ENCODE assay signal across 8 mouse cellular contexts in genomic region chr11:55033040-55033660, GRCm38 (mm10). TPM values are rescaled to one million over a fixed set of nuclear protein-coding genes. Genes with fewer than 3 reads are reported as not detected.
DNase-seq lines count a peak whose midpoint lies in the region; ATAC-seq and TF ChIP-seq lines count a peak whose summit lies in the region.

Gene Anxa6, minus strand, starts transcription at chr11:55033445.

- no peaks in the 10 kb centered on the region for H3K9me3 ChIP-seq in ES-E14 (ENCODE audit: control insufficient read depth, insufficient read depth, low read depth, low read length)
- no peaks in the 10 kb centered on the region for H3K9me3 ChIP-seq in forebrain, embryonic 13.5 days (replicated peaks)
- H3K9me3 ChIP-seq in lung, embryonic 15.5 days = no peaks in the 10 kb centered on the region

- peak; percentile 63 for DNase-seq in ES-E14 (ENCODE audit: low read depth, low spot score)
- peak; percentile 90 to 91 for DNase-seq in heart, postnatal 10 days
- no peak for DNase-seq in large intestine, adult 2 months (ENCODE audit: low read depth, low spot score)
- DNase-seq in thymus, adult 18-20 months = peak; percentile 73 to 77

- H3K27me3 ChIP-seq in forebrain, embryonic 13.5 days = peaks cover 17% of the 10 kb centered on the region
- no peaks in the 10 kb centered on the region for H3K27me3 ChIP-seq in lung, embryonic 15.5 days

- intact Hi-C loops in heart, postnatal 10 days (cut with DNase I) = loop anchor here (5.0 kb wide), 1 partner anchor 156 kb away; no protein-coding TSS in a partner anchor

- H3K36me3 ChIP-seq in ES-E14 (ENCODE audit: control insufficient read depth, insufficient read depth, low read length, poor library complexity, severe bottlenecking) = no peaks in the 10 kb centered on the region
- no peaks in the 10 kb centered on the region for H3K36me3 ChIP-seq in forebrain, embryonic 13.5 days (ENCODE audit: poor library complexity, severe bottlenecking)
- H3K36me3 ChIP-seq in lung, embryonic 15.5 days = no peaks in the 10 kb centered on the region

- TF ChIP-seq CTCF in olfactory bulb, adult 2 months (IDR thresholded peaks at IDR 0.05; ENCODE audit: insufficient read depth, low read depth, low read length) = no peak

- H3K27ac ChIP-seq in ES-E14 (ENCODE audit: insufficient read depth, low read depth, low read length, poor library complexity, severe bottlenecking) = peak within 1 kb of the TSS; percentile 44
- no peak within 1 kb of the TSS for H3K27ac ChIP-seq in forebrain, embryonic 13.5 days
- peak within 1 kb of the TSS; percentile 98 for H3K27ac ChIP-seq in lung, embryonic 15.5 days
- H3K27ac ChIP-seq in olfactory bulb, adult 2 months (ENCODE audit: insufficient read depth, low read depth, low read length) = no peak within 1 kb of the TSS

- peak within 1 kb of the TSS; percentile 41 for H3K9ac ChIP-seq in ES-E14 (ENCODE audit: insufficient read depth, low read depth, low read length, poor library complexity, severe bottlenecking)
- peak within 1 kb of the TSS; percentile 64 for H3K9ac ChIP-seq in forebrain, embryonic 13.5 days
- peak within 1 kb of the TSS; percentile 60 for H3K9ac ChIP-seq in lung, embryonic 15.5 days

- H3K4me2 ChIP-seq in forebrain, embryonic 13.5 days = peak within 1 kb of the TSS; percentile 88
- H3K4me2 ChIP-seq in lung, embryonic 15.5 days = peak within 1 kb of the TSS; percentile 83

- WGBS in forebrain, embryonic 13.5 days = under 1% methylated on average over 41 of the region's 41 CpGs
- under 1% methylated on average over 41 of the region's 41 CpGs for WGBS in large intestine, adult 2 months
- under 1% methylated on average over 41 of the region's 41 CpGs for WGBS in lung, embryonic 15.5 days
- under 1% methylated on average over 41 of the region's 41 CpGs for WGBS in olfactory bulb, adult 2 months

- H3K4me1 ChIP-seq in ES-E14 (ENCODE audit: control insufficient read depth in 2 of 2, insufficient read depth in 2 of 2, low read length in 2 of 2, poor library complexity in 1 of 2) = peaks cover 4 to 20% of the 10 kb centered on the region in 2 experiments
- H3K4me1 ChIP-seq in forebrain, embryonic 13.5 days = peaks cover 25% of the 10 kb centered on the region
- peaks cover 39% of the 10 kb centered on the region for H3K4me1 ChIP-seq in lung, embryonic 15.5 days
- peaks cover 21% of the 10 kb centered on the region for H3K4me1 ChIP-seq in olfactory bulb, adult 2 months (ENCODE audit: control insufficient read depth, insufficient read depth, low read length)

- ATAC-seq in cerebellum, adult (ENCODE audit: insufficient number of reproducible peaks, low FRiP score, low TSS enrichment) = peak; percentile 89
- ATAC-seq in forebrain, embryonic 13.5 days = peak; percentile 94
- peak; percentile 90 for ATAC-seq in lung, embryonic 15.5 days (ENCODE audit: borderline replicate concordance, extremely low read depth, low FRiP score, low TSS enrichment)

- TF ChIP-seq POLR2A in olfactory bulb, adult 2 months (IDR thresholded peaks at IDR 0.05; ENCODE audit: insufficient read depth, low read depth, low read length) = peak; percentile 63; the same call in 1 of the 2 replicates

- H3K4me3 ChIP-seq in ES-E14 (ENCODE audit: insufficient read depth in 1 of 2, low read depth in 1 of 2, low read length in 2 of 2, poor library complexity in 1 of 2, severe bottlenecking in 1 of 2) = peak within 1 kb of the TSS; percentile 79 to 97
- H3K4me3 ChIP-seq in forebrain, embryonic 13.5 days = peak within 1 kb of the TSS; percentile 49
- peak within 1 kb of the TSS; percentile 73 for H3K4me3 ChIP-seq in lung, embryonic 15.5 days
- H3K4me3 ChIP-seq in olfactory bulb, adult 2 months (ENCODE audit: insufficient read depth, low read depth, low read length) = peak within 1 kb of the TSS; percentile 57

- in situ Hi-C loops in ES-E14 (cut with MboI; ENCODE audit: low sequenced_read_pairs in 2 of 2, unreplicated experiment in 2 of 2) = no loop called here

TF ChIP-seq in ES-E14, 5 proteins besides CTCF, POLR2A, EP300 and RAD21:
- TF ChIP-seq ZNF384 (IDR thresholded peaks at IDR 0.05; ENCODE audit: low read depth, low read length) = no peak
- TF ChIP-seq ZC3H11A (IDR thresholded peaks at IDR 0.05; ENCODE audit: borderline replicate concordance, low read depth, low read length) = no peak
- no peak for TF ChIP-seq MAFK (IDR thresholded peaks at IDR 0.05; ENCODE audit: insufficient read depth, low read depth, low read length)
- no peak for TF ChIP-seq CHD2 (IDR thresholded peaks at IDR 0.05; ENCODE audit: low read depth, low read length)
- TF ChIP-seq HCFC1 (IDR thresholded peaks at IDR 0.05; ENCODE audit: borderline replicate concordance, insufficient read depth, low read length) = no peak

RNA-seq across cellular contexts. Expression of gene Anxa6, which starts in this region (rescaled TPM):
- total RNA-seq in ES-E14 (2012; rRNA removed) = 121 and 125 TPM in 2 replicates
- 28.2 and 29.6 TPM in 2 replicates for polyA plus RNA-seq in forebrain, embryonic 13.5 days (2015; fragmentation: Nextera tagmentation; extraction: Ambion mirVana)
- total RNA-seq in heart, postnatal 10 days (2021) = 100 to 1,000 TPM; 319 to 333 TPM
- polyA plus RNA-seq in large intestine, adult 2 months (2012; rRNA removed) = 46.6 and 51.9 TPM in 2 replicates
- 422 and 428 TPM in 2 replicates for polyA plus RNA-seq in lung, embryonic 15.5 days (2015; fragmentation: Nextera tagmentation; extraction: Ambion mirVana)
- not detected in 2 replicates for polyA plus RNA-seq in olfactory bulb, adult 2 months (2012; ENCODE audit: insufficient read depth, insufficient read length, low replicate concordance, missing spikeins)

Comparison
In these comparisons a context has a peak if more than half of its experiments do, and no peak if none do; other contexts are left out.
1. H3K27ac ChIP-seq: peak in ES-E14 (single experiment) and lung, embryonic 15.5 days (single experiment); none in forebrain, embryonic 13.5 days (single experiment) and olfactory bulb, adult 2 months (single experiment).
2. Peak in every context shown above with its lines, with median percentiles within 50 percentile points of each other: H3K4me3 ChIP-seq, H3K9ac ChIP-seq and ATAC-seq.